Mouse (Mus musculus) hindbrain, embryonic 16.5 days (tissue): ENCODE measurements around the gene Ptpa. TPM values are rescaled to one million over a fixed set of nuclear protein-coding genes. Genes with fewer than 3 reads are reported as not detected.

Experiments
- ATAC-seq: fragments of 200-750 bp; cut with Nextera tagmentation; 2 replicates; pipeline ENCODE4 v1.8.0; 2017; ENCODE audit warnings: moderate TSS enrichment, moderate library complexity
- H3K27ac ChIP-seq: fragments of 300-500 bp; sonication (generic); 2 replicates; pipeline ENCODE4 v1.5.1; 2014; ENCODE audit warnings: low read depth, mild to moderate bottlenecking, control low read depth, low read length, moderate library complexity
- H3K27me3 ChIP-seq: fragments of 300-500 bp; sonication (generic); replicated peaks from 2 replicates; pipeline ENCODE4 v1.6.1; 2014; ENCODE audit warnings: low read length; ENCODE audit not compliant: control insufficient read depth, insufficient read depth
- H3K36me3 ChIP-seq: fragments of 300-500 bp; sonication (generic); 2 replicates; pipeline ENCODE4 v1.6.1; 2014; ENCODE audit warnings: mild to moderate bottlenecking, low read length, moderate library complexity, mixed read lengths; ENCODE audit not compliant: control insufficient read depth, insufficient read depth
- H3K4me1 ChIP-seq: fragments of 300-500 bp; sonication (generic); 2 replicates; pipeline ENCODE4 v1.6.1; 2014; ENCODE audit warnings: low read depth, low read length; ENCODE audit not compliant: control insufficient read depth, insufficient read depth
- H3K4me2 ChIP-seq: fragments of 300-500 bp; sonication (generic); 2 replicates; pipeline ENCODE4 v1.6.1; 2014; ENCODE audit warnings: mild to moderate bottlenecking, low read length, control low read depth, moderate library complexity
- H3K4me3 ChIP-seq: fragments of 300-500 bp; sonication (generic); 2 replicates; pipeline ENCODE4 v1.5.1; 2014; ENCODE audit warnings: mild to moderate bottlenecking, low read length, control low read depth, moderate library complexity
- H3K9ac ChIP-seq: fragments of 300-500 bp; sonication (generic); 2 replicates; pipeline ENCODE4 v1.6.1; 2014; ENCODE audit warnings: low read depth, mild to moderate bottlenecking, control low read depth, low read length, moderate library complexity
- H3K9me3 ChIP-seq: fragments of 300-500 bp; sonication (generic); 2 replicates; pipeline ENCODE4 v1.6.1; 2014; ENCODE audit warnings: mild to moderate bottlenecking, low read length, moderate library complexity; ENCODE audit not compliant: control insufficient read depth
- WGBS: fragments of 180-500 bp; shearing (Covaris S2); extraction: QIAGEN DNeasy Blood & Tissue Kit; methylation state at CpG from one replicate; pipeline ENCODE4 v1.1.7; 2014; 5-methylcytosine and 5-hydroxymethylcytosine counted together
- polyA plus RNA-seq: library from polyadenylated mRNA; unstranded; fragments of >200 nt; fragmentation: Nextera tagmentation; extraction: Ambion mirVana; gene quantifications from 2 replicates; pipeline ENCODE4 v1.2.1, GENCODE M21; 2015

Gene Ptpa
- polyA plus RNA-seq, 1 experiment from 2014 or later, result 153 TPM

DNA sequence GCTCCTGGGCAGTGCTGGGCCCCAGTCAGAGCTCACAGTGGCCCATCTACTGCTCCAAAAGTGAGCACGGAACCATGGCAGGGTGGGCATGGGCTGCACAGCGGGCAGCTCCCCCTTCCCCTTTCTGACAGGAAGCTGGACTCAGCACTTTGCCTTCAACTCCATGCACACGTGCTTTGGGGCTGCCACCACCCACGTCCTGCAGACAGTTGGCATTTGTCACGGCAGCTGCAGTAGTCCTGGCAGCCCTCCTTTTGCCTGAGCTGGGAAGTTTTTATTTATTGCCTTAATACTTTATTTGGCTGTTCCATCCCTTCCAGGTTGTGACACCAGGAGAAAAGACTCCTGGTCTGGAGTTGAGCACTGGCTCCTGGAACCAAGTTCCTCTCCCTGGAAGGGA, 31.0 kb upstream of the Ptpa start:
- no peaks in the 10 kb centered on the region for H3K9me3 ChIP-seq
- no peaks in the 10 kb centered on the region for H3K27me3 ChIP-seq
- peaks cover 28% of the 10 kb centered on the region for H3K36me3 ChIP-seq
- H3K9ac ChIP-seq, result no peak overlapping the region
- H3K4me2 ChIP-seq, result no peak overlapping the region
- no peaks in the 10 kb centered on the region for H3K4me1 ChIP-seq
- H3K27ac ChIP-seq, result no peak overlapping the region
- no peak overlapping the region for H3K4me3 ChIP-seq
- 75% methylated on average over 5 of the region's 5 CpGs for WGBS
- no peak for ATAC-seq

DNA sequence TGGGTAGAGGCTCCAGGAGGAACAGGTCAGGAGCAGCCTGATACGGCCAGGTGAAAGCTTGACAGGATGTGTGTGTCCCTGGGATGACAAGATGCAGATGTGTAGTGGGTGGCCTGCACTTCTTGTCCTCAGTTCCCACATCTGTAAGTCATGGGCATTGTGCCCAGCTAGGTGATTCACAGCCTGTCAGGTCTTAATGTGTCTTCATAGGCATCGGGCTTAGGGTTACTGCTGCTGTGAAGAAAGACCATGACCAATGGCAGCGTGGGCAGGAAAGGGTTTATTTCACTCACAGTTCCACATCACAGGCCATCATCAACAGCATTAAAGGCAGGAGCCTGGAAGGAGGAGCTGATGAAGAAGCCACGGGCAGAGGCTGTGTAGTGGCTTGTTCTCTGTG, 30.2 kb upstream of the Ptpa start:
- Histone ChIP-seq H3K9me3 (no peaks in the 10 kb centered on the region), H3K27me3 (no peaks in the 10 kb centered on the region), H3K9ac (no peak overlapping the region), H3K4me1 (no peaks in the 10 kb centered on the region), H3K36me3 (peaks cover 26% of the 10 kb centered on the region), H3K4me2 (no peak overlapping the region), H3K27ac (no peak overlapping the region), H3K4me3 (no peak overlapping the region)
- WGBS, result 86% methylated on average over 4 of the region's 4 CpGs
- no peak for ATAC-seq

DNA sequence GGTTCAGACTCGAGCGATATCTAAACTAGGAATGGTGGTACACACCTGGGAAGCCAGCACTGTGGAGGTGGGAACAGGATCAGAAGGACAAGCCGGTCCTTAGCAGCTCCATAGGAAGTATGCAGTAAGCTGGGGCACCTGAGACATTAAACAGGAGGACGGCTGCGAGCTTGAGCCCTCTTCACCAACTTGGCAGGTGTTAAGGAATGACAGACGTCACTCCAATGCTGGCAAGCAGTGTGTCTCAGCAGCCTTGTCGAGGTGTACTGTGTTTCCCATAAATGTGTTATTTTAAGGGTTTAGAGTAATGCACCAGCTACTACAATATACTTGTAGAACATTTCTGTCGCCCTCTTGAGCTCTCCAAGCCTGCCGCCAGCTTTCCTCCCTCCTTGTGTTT, 28.9 kb upstream of the Ptpa start:
- H3K9me3 ChIP-seq, result no peaks in the 10 kb centered on the region
- no peak overlapping the region for H3K9ac ChIP-seq
- no peak overlapping the region for H3K4me2 ChIP-seq
- WGBS, result 82% methylated on average over 9 of the region's 9 CpGs
- peaks cover 8% of the 10 kb centered on the region for H3K4me1 ChIP-seq
- no peak for ATAC-seq
- no peaks in the 10 kb centered on the region for H3K27me3 ChIP-seq
- peaks cover 16% of the 10 kb centered on the region for H3K36me3 ChIP-seq
- H3K4me3 ChIP-seq, result no peak overlapping the region
- H3K27ac ChIP-seq, result no peak overlapping the region

DNA sequence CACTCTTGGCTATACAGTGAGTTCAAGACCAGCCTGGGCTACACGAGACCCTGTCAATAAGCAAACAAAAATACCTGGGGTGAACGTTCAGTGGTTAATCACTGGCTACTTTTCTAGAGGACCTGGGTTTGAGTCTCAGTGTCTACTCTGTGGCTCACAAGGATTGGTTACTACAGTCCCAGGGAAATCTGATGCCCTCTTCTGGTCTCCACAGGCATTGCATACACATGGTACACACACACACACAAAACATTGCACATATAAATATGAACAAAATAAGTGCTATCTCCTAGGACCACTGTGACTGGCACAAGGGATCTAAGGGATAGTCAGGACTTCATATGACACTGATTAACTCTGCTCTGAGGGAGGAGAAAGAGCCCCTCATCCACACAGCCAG, 26.8 kb upstream of the Ptpa start:
- no peak overlapping the region for H3K27ac ChIP-seq
- no peaks in the 10 kb centered on the region for H3K27me3 ChIP-seq
- H3K4me2 ChIP-seq, result no peak overlapping the region
- peaks cover 17% of the 10 kb centered on the region for H3K4me1 ChIP-seq
- no peaks in the 10 kb centered on the region for H3K9me3 ChIP-seq
- no peak overlapping the region for H3K9ac ChIP-seq
- ATAC-seq, result no peak
- H3K36me3 ChIP-seq, result peaks cover 3% of the 10 kb centered on the region; the same call in 1 of the 2 replicates
- no peak overlapping the region for H3K4me3 ChIP-seq
- 98% methylated on average over 2 of the region's 2 CpGs for WGBS

DNA sequence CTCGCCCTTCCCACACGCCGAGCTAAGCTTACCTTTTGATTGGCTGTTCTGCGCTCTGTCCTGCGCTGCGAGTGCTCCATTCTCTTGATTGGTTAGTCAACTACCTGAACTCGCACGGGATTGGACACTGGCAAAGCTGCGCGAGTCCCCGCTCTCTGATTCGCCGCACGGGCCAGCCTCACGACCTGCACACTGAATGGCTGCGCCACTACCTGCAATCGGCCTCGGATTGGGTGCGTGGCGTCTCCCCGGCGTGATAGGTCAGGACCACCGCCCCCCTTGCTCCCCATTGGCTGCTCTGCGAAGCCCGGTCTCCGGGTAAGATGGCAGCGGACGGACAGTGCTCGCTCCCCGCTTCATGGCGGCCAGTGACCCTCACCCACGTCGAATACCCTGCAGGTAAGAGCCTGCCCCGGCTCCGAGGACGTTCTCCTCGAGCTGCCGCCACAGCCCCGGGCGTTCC, 23.7 kb upstream of the Ptpa start, which contains the start of gene Dolpp1:
Gene Dolpp1, plus strand, starts transcription at position 141 of the 463 bp plus-strand sequence.
- peaks cover 8% of the 10 kb centered on the region for H3K36me3 ChIP-seq
- no peaks in the 10 kb centered on the region for H3K27me3 ChIP-seq
- no peaks in the 10 kb centered on the region for H3K9me3 ChIP-seq
- WGBS, result under 1% methylated on average over 34 of the region's 40 CpGs
- H3K4me1 ChIP-seq, result peaks cover 20% of the 10 kb centered on the region
- H3K4me2 ChIP-seq, result peak within 1 kb of the TSS; percentile 96
- H3K4me3 ChIP-seq, result peak within 1 kb of the TSS; percentile 91
- H3K27ac ChIP-seq, result peak within 1 kb of the TSS; percentile 96
- peak; percentile 98 for ATAC-seq
- H3K9ac ChIP-seq, result peak within 1 kb of the TSS; percentile 81

DNA sequence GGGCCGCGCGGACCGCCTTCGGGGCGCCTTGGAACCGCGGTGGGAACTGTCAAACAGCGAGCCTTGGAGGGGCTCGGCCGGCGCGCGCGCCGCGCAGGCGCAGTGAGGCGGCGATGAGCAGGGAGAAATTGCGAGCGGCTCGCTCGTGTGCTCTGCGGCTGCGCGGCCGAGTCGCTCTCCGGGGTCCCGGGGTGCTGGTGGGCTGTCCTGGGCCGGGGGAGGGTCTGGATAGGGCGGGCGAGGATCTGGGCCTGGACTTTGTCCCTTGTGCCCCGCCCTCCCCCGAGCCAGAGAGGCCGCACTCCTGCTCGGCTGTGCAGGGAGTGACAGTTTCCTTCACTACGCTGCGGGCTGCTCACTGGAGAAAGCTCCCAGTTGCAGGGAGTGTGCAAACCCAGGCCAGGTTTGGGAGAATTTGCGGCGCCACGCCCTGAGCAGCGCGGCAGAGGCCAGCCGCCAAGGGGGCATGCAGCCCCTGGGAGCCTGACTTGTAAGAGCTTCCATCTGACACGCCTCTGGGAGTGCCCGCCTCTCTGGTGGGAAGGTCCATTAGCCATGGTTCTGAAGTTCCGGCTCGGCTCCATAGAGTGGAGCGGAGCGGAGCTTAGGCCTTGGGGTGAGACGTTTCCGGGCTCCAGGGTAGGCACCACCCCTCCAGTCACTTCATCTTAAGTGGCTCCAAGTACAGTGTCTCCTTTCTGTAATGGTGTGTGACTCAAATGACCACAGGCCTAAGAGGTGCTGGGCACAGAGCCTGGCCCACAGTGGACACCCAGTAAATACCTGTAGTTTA, 23.1 kb upstream of the Ptpa start:
- Histone ChIP-seq H3K4me1 (peaks cover 20% of the 10 kb centered on the region), H3K36me3 (peaks cover 13% of the 10 kb centered on the region), H3K9ac (peak overlapping the region; percentile 81), H3K4me2 (peak overlapping the region; percentile 96), H3K9me3 (no peaks in the 10 kb centered on the region), H3K27me3 (no peaks in the 10 kb centered on the region), H3K27ac (peak overlapping the region; percentile 96), H3K4me3 (peak overlapping the region; percentile 91)
- WGBS, result 1% methylated on average over 48 of the region's 54 CpGs
- ATAC-seq, result peak; percentile 82

DNA sequence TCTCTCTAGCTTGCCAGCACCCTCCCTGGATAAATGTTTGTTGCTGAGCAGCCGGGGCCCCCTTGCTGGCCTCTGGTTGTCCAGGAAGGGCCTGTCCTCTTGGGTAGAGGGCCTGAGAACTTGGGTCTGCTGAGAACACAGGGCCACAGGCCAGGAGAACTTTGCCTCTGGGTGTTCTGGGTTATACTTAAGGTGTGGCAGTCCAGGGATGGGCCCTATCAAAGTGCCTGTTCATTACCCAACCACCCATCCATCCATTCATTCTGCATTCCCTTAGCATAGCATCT, 22.5 kb upstream of the Ptpa start:
- Histone ChIP-seq H3K36me3 (peaks cover 13% of the 10 kb centered on the region), H3K27ac (peak overlapping the region; percentile 96), H3K4me1 (peaks cover 20% of the 10 kb centered on the region), H3K27me3 (no peaks in the 10 kb centered on the region), H3K9me3 (no peaks in the 10 kb centered on the region), H3K9ac (peak overlapping the region; percentile 81), H3K4me3 (peak overlapping the region; percentile 91), H3K4me2 (peak overlapping the region; percentile 96)
- 75% methylated on average over 1 of the region's 1 CpGs for WGBS
- ATAC-seq, result no peak

DNA sequence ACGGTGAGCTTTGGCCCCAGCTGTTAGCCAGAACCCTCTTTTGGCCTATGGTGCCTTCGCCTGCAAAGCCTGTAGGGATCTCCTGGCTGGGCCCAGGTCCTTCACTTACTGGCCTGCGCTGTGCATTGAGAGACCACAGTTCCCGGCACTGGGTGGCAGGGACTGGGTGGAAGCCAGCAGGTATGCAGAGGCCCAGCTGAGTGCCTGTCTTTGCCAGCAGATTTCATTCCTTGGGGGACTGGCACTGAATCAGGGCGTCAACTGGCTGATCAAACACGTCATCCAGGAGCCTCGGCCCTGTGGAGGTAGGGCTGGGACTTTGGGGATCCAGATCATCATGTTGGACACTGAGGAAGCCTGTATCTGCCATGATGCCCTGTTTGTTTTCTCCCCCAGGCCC, 20.1 kb upstream of the Ptpa start:
- H3K4me2 ChIP-seq, result no peak overlapping the region
- H3K9me3 ChIP-seq, result no peaks in the 10 kb centered on the region
- no peak overlapping the region for H3K27ac ChIP-seq
- H3K4me3 ChIP-seq, result no peak overlapping the region
- H3K9ac ChIP-seq, result no peak overlapping the region
- H3K4me1 ChIP-seq, result peaks cover 23% of the 10 kb centered on the region
- no peak for ATAC-seq
- WGBS, result 92% methylated on average over 7 of the region's 7 CpGs
- H3K27me3 ChIP-seq, result no peaks in the 10 kb centered on the region
- H3K36me3 ChIP-seq, result peaks cover 13% of the 10 kb centered on the region

DNA sequence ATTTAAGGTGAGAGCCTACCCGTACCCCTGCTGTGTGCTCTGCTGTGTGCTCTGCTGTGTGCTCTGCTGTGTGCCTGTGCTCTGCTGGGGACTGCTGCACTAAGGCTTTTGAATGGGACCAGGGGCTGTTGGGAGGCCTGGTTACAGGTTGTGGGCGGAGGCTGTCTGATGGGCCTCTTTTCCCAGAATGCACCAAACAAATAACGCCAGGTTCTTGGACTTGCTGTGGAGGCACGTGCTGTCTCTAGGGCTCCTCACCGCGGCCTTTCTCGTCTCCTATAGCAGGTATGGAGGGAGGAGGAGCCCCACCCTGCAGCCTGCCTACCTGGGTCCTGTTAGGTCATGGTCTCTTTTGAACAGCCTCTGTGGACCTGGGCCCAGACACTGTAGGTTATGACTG, 19.6 kb upstream of the Ptpa start:
- H3K4me1 ChIP-seq, result peaks cover 22% of the 10 kb centered on the region

More for the DNA sequence above, 19.6 kb upstream of the Ptpa start:
- no peak overlapping the region for H3K27ac ChIP-seq
- H3K4me2 ChIP-seq, result no peak overlapping the region
- H3K4me3 ChIP-seq, result no peak overlapping the region
- WGBS, result 90% methylated on average over 7 of the region's 7 CpGs
- no peak overlapping the region for H3K9ac ChIP-seq
- H3K27me3 ChIP-seq, result no peaks in the 10 kb centered on the region
- peaks cover 13% of the 10 kb centered on the region for H3K36me3 ChIP-seq
- no peak for ATAC-seq
- no peaks in the 10 kb centered on the region for H3K9me3 ChIP-seq
